Mouse (Mus musculus): ENCODE measurements around the gene Robo1. TPM values are rescaled to one million over a fixed set of nuclear protein-coding genes. Genes with fewer than 3 reads are reported as not detected.

Robo1 gene
- total RNA-seq (2021), result 10 to 100 TPM; 19.6 to 20.4 TPM
- long read RNA-seq, experiment 1, partial matches to known transcripts, result 8 of 11 reads
- long read RNA-seq, experiment 1, other reads (novel, unspliced or antisense), result 3 of 11 reads
- long read RNA-seq, experiment 2, partial matches to known transcripts, result 7 of 13 reads
- long read RNA-seq, experiment 2, other reads (novel, unspliced or antisense), result 6 of 13 reads

- no peak for DNase-seq (ENCODE audit: low spot score in 2 of 2)
Observed at GRCm38 (mm10) chr16:72307537-72308330, at the start of gene Robo1. TSS of gene Robo1 (plus strand) at chr16:72308306.

DNA sequence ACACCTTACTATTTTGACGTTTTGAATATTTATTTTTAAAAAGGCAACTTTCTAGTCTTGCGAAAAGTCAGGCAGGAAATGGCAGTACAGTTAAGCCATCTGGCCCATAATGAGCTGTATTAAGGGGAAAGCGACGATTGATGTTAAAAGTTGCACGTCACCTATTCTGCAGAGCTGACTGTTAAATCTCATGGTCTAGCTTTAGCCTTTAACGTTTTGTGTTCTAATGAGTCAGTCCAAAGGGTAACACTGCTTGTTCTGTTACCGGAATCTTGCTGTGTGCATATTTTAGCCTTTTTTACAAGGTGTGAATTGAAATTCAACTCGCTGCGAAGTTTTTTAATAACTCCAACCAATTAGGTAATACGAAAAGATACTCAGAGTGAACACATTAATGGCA is 40.3 kb upstream of the Robo1 start:
- no peak for DNase-seq (ENCODE audit: low spot score in 2 of 2)

GRCm38 (mm10) chr16:72276390-72277074 is 31.6 kb upstream of the Robo1 start:
- DNase-seq (ENCODE audit: low spot score in 2 of 2), result no peak

DNA sequence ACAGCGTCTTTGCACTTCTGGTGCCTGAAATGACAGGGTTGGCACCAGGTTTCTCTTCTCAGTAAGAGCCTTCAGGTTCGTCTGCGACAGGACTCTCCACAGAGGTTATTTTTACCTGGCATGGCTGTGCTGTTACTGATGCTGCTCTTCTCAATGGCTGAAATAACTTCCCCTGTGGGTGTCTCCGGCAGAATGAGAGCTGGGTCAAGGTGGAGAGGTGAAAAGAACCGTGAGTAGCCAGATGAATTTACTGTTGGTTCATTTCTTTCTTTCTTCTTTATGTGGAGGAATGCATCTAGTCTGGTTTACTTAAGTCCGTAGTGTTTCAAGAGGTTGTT is 194 bp downstream of the Robo1 start:
- no peak for DNase-seq (ENCODE audit: low spot score in 2 of 2)

- DNase-seq (ENCODE audit: low spot score in 2 of 2), result no peak
Observed at GRCm38 (mm10) chr16:72327321-72327720, 19.2 kb downstream of the Robo1 start.

- DNase-seq (ENCODE audit: low spot score in 2 of 2), result no peak
Observed at GRCm38 (mm10) chr16:72328579-72328978, 20.5 kb downstream of the Robo1 start.

GRCm38 (mm10) chr16:72337757-72338156 is 29.7 kb downstream of the Robo1 start:
- no peak for DNase-seq (ENCODE audit: low spot score in 2 of 2)

GRCm38 (mm10) chr16:72350422-72350821 is 42.3 kb downstream of the Robo1 start:
- no peak for DNase-seq (ENCODE audit: low spot score in 2 of 2)

GRCm38 (mm10) chr16:72356515-72357357 is 48.6 kb downstream of the Robo1 start:
- DNase-seq (ENCODE audit: low spot score in 2 of 2), result no peak

- DNase-seq (ENCODE audit: low spot score in 2 of 2), result no peak
Observed at GRCm38 (mm10) chr16:72376896-72377295, 68.8 kb downstream of the Robo1 start.

GRCm38 (mm10) chr16:72381819-72382218 is 73.7 kb downstream of the Robo1 start:
- no peak for DNase-seq (ENCODE audit: low spot score in 2 of 2)

GRCm38 (mm10) chr16:72383566-72383965 is 75.5 kb downstream of the Robo1 start:
- no peak for DNase-seq (ENCODE audit: low spot score in 2 of 2)

DNA sequence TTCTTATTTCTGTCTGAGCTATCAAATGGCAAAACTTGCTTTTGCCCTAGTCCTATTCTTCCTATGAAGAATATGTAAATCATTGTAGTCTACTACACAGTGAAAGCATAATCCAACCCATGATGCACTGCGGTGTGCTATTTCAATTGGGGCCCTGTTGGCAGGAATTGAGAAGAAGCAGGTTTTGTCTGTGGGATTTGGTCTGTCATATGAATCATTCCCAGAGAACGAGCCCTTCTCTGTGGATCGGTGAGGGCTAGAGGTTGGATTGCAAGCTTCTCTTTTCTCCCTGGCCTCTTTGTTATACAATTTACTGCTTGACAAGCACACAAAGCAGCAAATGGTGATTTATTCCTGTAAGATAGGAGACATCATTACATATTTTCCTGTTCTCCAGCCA is 85.4 kb downstream of the Robo1 start:
- DNase-seq (ENCODE audit: low spot score in 2 of 2), result no peak

- DNase-seq (ENCODE audit: low spot score in 2 of 2), result no peak
Observed at GRCm38 (mm10) chr16:72398811-72399210, 90.7 kb downstream of the Robo1 start.

GRCm38 (mm10) chr16:72402381-72402780 is 94.3 kb downstream of the Robo1 start:
- DNase-seq (ENCODE audit: low spot score in 2 of 2), result no peak

GRCm38 (mm10) chr16:72409820-72410219 is 101.7 kb downstream of the Robo1 start:
- no peak for DNase-seq (ENCODE audit: low spot score in 2 of 2)

- DNase-seq (ENCODE audit: low spot score in 2 of 2), result no peak
Observed at GRCm38 (mm10) chr16:72411669-72412270, 103.7 kb downstream of the Robo1 start.

DNA sequence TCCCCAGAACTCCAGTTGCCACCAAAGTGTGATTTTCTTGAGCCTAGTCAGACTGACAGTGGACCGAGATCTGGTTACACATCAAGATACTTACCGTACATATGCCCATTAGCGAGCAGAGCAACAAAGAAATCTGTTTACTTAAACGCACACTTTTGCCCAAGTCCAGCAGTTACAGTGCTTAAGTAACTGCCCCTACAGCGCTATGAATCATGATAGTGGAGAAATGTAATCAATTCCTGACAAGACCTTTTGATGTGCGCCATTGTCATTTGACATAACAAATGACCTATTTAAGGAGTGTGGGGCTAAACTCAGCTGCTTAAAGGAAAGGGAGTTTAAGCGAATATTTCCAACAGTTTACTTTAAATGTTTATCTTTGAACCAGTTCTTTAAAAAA is 104.8 kb downstream of the Robo1 start:
- DNase-seq (ENCODE audit: low spot score in 2 of 2), result no peak

DNA sequence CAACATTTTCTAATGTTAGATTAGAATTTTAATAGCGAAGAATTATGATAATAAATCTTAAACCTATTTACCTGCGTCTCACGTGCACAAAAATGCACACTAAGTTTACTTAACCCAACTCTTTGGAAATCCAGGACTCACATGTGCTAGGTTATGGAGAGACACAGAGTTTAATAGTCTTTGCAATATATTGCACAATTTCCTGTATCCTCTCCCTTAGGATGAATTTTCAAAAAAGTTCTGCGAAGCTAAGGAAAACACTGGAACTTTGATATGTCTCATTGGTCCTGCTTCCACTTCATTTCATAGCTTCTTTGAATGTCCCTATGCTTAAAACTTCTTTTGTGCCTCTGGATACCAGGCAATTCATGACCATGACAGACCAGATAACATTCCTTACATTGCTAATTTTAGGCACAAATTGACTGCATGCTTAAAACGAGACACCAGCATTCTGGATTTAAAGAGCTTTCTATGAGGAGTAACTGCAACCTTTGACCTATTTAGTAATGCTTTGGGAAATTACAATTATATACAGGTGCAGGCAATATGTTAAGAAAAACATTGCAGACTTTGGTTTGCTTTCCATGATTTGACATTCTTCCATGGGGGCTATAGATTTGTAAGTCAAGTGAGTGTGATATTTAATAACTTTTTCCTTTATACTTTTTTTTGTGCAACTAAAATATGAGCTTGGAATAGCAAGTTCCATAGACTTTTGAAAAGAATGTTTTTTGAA is 111.4 kb downstream of the Robo1 start:
- no peak for DNase-seq (ENCODE audit: low spot score in 2 of 2)

DNA sequence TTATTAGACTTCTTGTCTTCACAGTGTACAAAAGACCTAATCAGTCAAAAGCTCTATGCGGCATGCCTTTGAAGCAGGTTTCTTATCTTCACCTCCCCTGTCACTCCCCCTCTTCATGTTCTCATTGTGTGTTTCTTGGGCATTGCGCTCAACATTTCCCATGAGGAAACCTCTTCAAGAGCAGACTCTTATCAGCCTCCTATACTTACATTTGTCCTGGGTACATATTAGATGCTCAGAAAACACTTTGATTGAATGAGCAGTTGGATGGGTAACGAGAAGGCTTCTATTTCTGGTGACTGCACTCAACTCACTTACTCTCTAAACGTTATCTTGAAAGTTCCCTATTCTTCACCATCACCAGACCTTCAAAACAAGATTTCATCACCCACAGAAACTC is 114.3 kb downstream of the Robo1 start:
- DNase-seq (ENCODE audit: low spot score in 2 of 2), result no peak

Measured in gastrocnemius, postnatal 4 days (tissue).